Mouse (Mus musculus) ES-E14 (cell line): ENCODE data around the gene Gch1. TPM values are rescaled to one million over a fixed set of nuclear protein-coding genes. Genes with fewer than 3 reads are reported as not detected.

ENCODE experiments used
- DNase-seq: peaks from one replicate; pipeline ENCODE4 v3.0.0-alpha.2; 2013; ENCODE audit warnings: low read depth, low spot score
- H3K27ac ChIP-seq: 2 replicates; pipeline ENCODE4 v1.5.1; 2012; ENCODE audit warnings: low read depth, mild to moderate bottlenecking, low read length, moderate library complexity, mixed read lengths; ENCODE audit not compliant: poor library complexity, insufficient read depth, severe bottlenecking
- H3K36me3 ChIP-seq: 2 replicates; pipeline ENCODE4 v1.6.1; 2012; ENCODE audit warnings: mild to moderate bottlenecking, low read length, moderate library complexity, mixed read lengths; ENCODE audit not compliant: control insufficient read depth, poor library complexity, insufficient read depth, severe bottlenecking
- H3K4me1 ChIP-seq, 2 experiments: fragments of 150-350 bp in 1 of 2; sonication (generic) in 1 of 2; 2 replicates each; pipeline ENCODE4 v1.6.1; 2012; ENCODE audit warnings: low read length in 2 of 2, mild to moderate bottlenecking in 1 of 2, mixed read lengths in 1 of 2; ENCODE audit not compliant: control insufficient read depth in 2 of 2, insufficient read depth in 2 of 2, poor library complexity in 1 of 2
- H3K4me3 ChIP-seq, 2 experiments: fragments of 150-350 bp in 1 of 2; sonication (generic) in 1 of 2; 2 replicates each; pipeline ENCODE4 v1.5.1; 2012; ENCODE audit warnings: low read length in 2 of 2, low read depth in 1 of 2, mild to moderate bottlenecking in 1 of 2, mixed read lengths in 1 of 2; ENCODE audit not compliant: insufficient read depth in 1 of 2, poor library complexity in 1 of 2, severe bottlenecking in 1 of 2
- H3K9ac ChIP-seq: 2 replicates; pipeline ENCODE4 v1.6.1; 2012; ENCODE audit warnings: low read depth, mild to moderate bottlenecking, low read length, mixed read lengths; ENCODE audit not compliant: poor library complexity, insufficient read depth, severe bottlenecking
- H3K9me3 ChIP-seq: fragments of 150-350 bp; sonication (generic); 2 replicates; pipeline ENCODE4 v1.6.1; 2012; ENCODE audit warnings: low read depth, mild to moderate bottlenecking, low read length; ENCODE audit not compliant: control insufficient read depth, insufficient read depth
- CHD2 ChIP-seq: IDR thresholded peaks from 2 replicates; pipeline ENCODE4 v1.6.1; 2014; ENCODE audit warnings: mild to moderate bottlenecking, low read depth, low read length, inconsistent platforms
- HCFC1 ChIP-seq: IDR thresholded peaks from 2 replicates; pipeline ENCODE4 v1.6.1; 2012; ENCODE audit warnings: low read length, inconsistent platforms, borderline replicate concordance; ENCODE audit not compliant: insufficient read depth
- MAFK ChIP-seq: IDR thresholded peaks from 2 replicates; pipeline ENCODE4 v1.6.1; 2014; ENCODE audit warnings: mild to moderate bottlenecking, low read depth, low read length, inconsistent platforms; ENCODE audit not compliant: insufficient read depth
- ZC3H11A ChIP-seq: IDR thresholded peaks from 2 replicates; pipeline ENCODE4 v1.6.1; 2012; ENCODE audit warnings: low read depth, mild to moderate bottlenecking, inconsistent platforms, low read length, borderline replicate concordance
- ZNF384 ChIP-seq: IDR thresholded peaks from 2 replicates; pipeline ENCODE4 v1.6.1; 2012; ENCODE audit warnings: low read depth, low read length, inconsistent platforms
- in situ Hi-C, 2 experiments: fragments of 600-800 bp; cut with MboI; formaldehyde crosslinking; loops; one replicate each; pipeline ENCODE4 v1.15.1; 2025; ENCODE audit warnings: low sequenced_read_pairs in 2 of 2, inconsistent platforms in 1 of 2; ENCODE audit not compliant: unreplicated experiment in 2 of 2
- total RNA-seq: library from RNA; depleted of rRNA; stranded (reverse); fragments of 300-350 nt; gene quantifications from 2 replicates; pipeline ENCODE4 v1.2.3, GENCODE M21; 2012; rRNA removed

Gene Gch1
- 0.76 and 1.8 TPM in 2 replicates for total RNA-seq

- H3K9ac ChIP-seq: peak within 1 kb of the TSS; percentile 77
- peak within 1 kb of the TSS; percentile 88 to 99 for H3K4me3 ChIP-seq
- no peaks in the 10 kb centered on the region for H3K9me3 ChIP-seq
- peaks cover 0 to 2% of the 10 kb centered on the region in 2 experiments; a peak in 1 of 4 replicates for H3K4me1 ChIP-seq
- in situ Hi-C loops: no loop called here
- H3K36me3 ChIP-seq: no peaks in the 10 kb centered on the region
- DNase-seq: no peak
- no peak within 1 kb of the TSS for H3K27ac ChIP-seq
- TF ChIP-seq CHD2 (no peak), ZC3H11A (no peak), MAFK (no peak), ZNF384 (no peak), HCFC1 (no peak)
Observed at GRCm38 (mm10) chr14:47188848-47189634, at the start of gene Gch1. TSS of gene Gch1 (minus strand) at chr14:47189413.

- H3K27ac ChIP-seq: no peak overlapping the region
- in situ Hi-C loops: no loop called here
- H3K9me3 ChIP-seq: no peaks in the 10 kb centered on the region
- H3K9ac ChIP-seq: no peak overlapping the region
- H3K4me3 ChIP-seq: no peak overlapping the region
- H3K36me3 ChIP-seq: peaks cover 11% of the 10 kb centered on the region
- H3K4me1 ChIP-seq: 0 out of 4 replicates have a peak, but pooled peaks cover 0 to 2% of the 10 kb centered on the region in 2 experiments
- DNase-seq: no peak
- no peak for TF ChIP-seq ZNF384
- TF ChIP-seq MAFK: no peak
- TF ChIP-seq ZC3H11A: no peak
- TF ChIP-seq CHD2: no peak
- no peak for TF ChIP-seq HCFC1
Observed at GRCm38 (mm10) chr14:47237286-47237685, 48.1 kb upstream of the Gch1 start.

- Histone ChIP-seq H3K9ac (no peak overlapping the region), H3K36me3 (peaks cover 9% of the 10 kb centered on the region), H3K27ac (no peak overlapping the region), H3K4me3 (no peak overlapping the region), H3K4me1 (0 out of 4 replicates have a peak, but pooled peaks cover 0 to 2% of the 10 kb centered on the region in 2 experiments), H3K9me3 (no peaks in the 10 kb centered on the region)
- TF ChIP-seq ZNF384 (no peak), MAFK (no peak), CHD2 (no peak), ZC3H11A (no peak), HCFC1 (no peak)
- in situ Hi-C loops: no loop called here
- DNase-seq: no peak
Observed at GRCm38 (mm10) chr14:47236491-47236890, 47.3 kb upstream of the Gch1 start.

GRCm38 (mm10) chr14:47234526-47235250 is 45.5 kb upstream of the Gch1 start:
- Histone ChIP-seq H3K9me3 (no peaks in the 10 kb centered on the region), H3K4me3 (no peak overlapping the region), H3K27ac (no peak overlapping the region), H3K4me1 (0 out of 4 replicates have a peak, but pooled peaks cover 0 to 2% of the 10 kb centered on the region in 2 experiments), H3K36me3 (no peaks in the 10 kb centered on the region), H3K9ac (no peak overlapping the region)
- no peak for TF ChIP-seq HCFC1
- TF ChIP-seq ZC3H11A: no peak
- no peak for TF ChIP-seq CHD2
- TF ChIP-seq ZNF384: no peak
- TF ChIP-seq MAFK: no peak
- in situ Hi-C loops: no loop called here
- no peak for DNase-seq
